Mouse (Mus musculus): Measurements from ENCODE around the gene Pdcd6. TPM values are rescaled to one million over a fixed set of nuclear protein-coding genes. Genes with fewer than 3 reads are reported as not detected.

The Pdcd6 gene
- total and polyA plus RNA-seq, 2 experiments from 2014 or later, result 96.1 to 141 TPM

DNA sequence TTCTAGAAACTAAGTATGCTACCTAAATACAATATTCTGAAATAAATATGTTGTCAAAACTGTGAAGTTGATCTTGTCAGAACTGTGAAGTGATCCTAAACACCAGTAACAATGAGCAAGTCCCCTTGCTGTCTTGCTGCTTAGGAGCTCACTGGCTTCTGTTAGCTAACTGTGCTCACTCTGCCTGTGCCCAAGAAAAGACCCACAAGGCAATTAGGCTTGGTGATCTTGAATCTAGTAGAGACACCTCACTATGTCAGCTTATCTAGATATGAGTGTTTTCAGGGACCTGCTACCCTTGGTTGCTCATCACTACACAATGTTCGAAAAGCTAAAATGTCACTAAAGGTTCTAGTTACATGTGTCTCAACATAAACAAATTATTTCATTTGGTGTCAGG, 11.6 kb downstream of the Pdcd6 start:
- ATAC-seq, result no peak
- Histone ChIP-seq H3K9ac (replicated peaks; ENCODE audit: low read length) (no peak overlapping the region), H3K4me3 (ENCODE audit: low read length) (no peak overlapping the region), H3K27ac (no peak overlapping the region), H3K4me1 (ENCODE audit: insufficient read depth, low read length) (no peaks in the 10 kb centered on the region), H3K4me2 (ENCODE audit: low read depth, low read length) (no peak overlapping the region), H3K36me3 (ENCODE audit: insufficient read depth, low read length) (peaks cover 49% of the 10 kb centered on the region), H3K9me3 (ENCODE audit: low read length) (no peaks in the 10 kb centered on the region), H3K27me3 (ENCODE audit: insufficient read depth, low read length) (no peaks in the 10 kb centered on the region)
- WGBS, result 93% methylated on average over 1 of the region's 1 CpGs
- DNase-seq (ENCODE audit: low spot score), result no peak
- TF ChIP-seq CTCF (IDR thresholded peaks at IDR 0.05; ENCODE audit: low read depth), result no peak

- H3K4me3 ChIP-seq (ENCODE audit: low read length), result no peak overlapping the region
- H3K4me1 ChIP-seq (ENCODE audit: insufficient read depth, low read length), result no peaks in the 10 kb centered on the region
- H3K4me2 ChIP-seq (ENCODE audit: low read depth, low read length), result no peak overlapping the region
- no peak for DNase-seq (ENCODE audit: low spot score)
- H3K27me3 ChIP-seq (ENCODE audit: insufficient read depth, low read length), result no peaks in the 10 kb centered on the region
- no peak for ATAC-seq
- H3K9me3 ChIP-seq (ENCODE audit: low read length), result no peaks in the 10 kb centered on the region
- H3K27ac ChIP-seq, result no peak overlapping the region
- peaks cover 45% of the 10 kb centered on the region for H3K36me3 ChIP-seq (ENCODE audit: insufficient read depth, low read length)
- no peak overlapping the region for H3K9ac ChIP-seq (replicated peaks; ENCODE audit: low read length)
- TF ChIP-seq CTCF (IDR thresholded peaks at IDR 0.05; ENCODE audit: low read depth), result no peak
- 91% methylated on average over 6 of the region's 6 CpGs for WGBS
Measured at GRCm38 (mm10) chr13:74305380-74305779, 12.0 kb downstream of the Pdcd6 start.

GRCm38 (mm10) chr13:74302050-74303037, 15.0 kb downstream of the Pdcd6 start:
- Histone ChIP-seq H3K27ac (no peak overlapping the region), H3K9ac (replicated peaks; ENCODE audit: low read length) (no peak overlapping the region), H3K4me1 (ENCODE audit: insufficient read depth, low read length) (no peaks in the 10 kb centered on the region), H3K27me3 (ENCODE audit: insufficient read depth, low read length) (no peaks in the 10 kb centered on the region), H3K4me2 (ENCODE audit: low read depth, low read length) (no peak overlapping the region), H3K9me3 (ENCODE audit: low read length) (no peaks in the 10 kb centered on the region), H3K4me3 (ENCODE audit: low read length) (no peak overlapping the region), H3K36me3 (ENCODE audit: insufficient read depth, low read length) (peaks cover 22% of the 10 kb centered on the region)
- peak; percentile 58 for TF ChIP-seq CTCF (IDR thresholded peaks at IDR 0.05; ENCODE audit: low read depth)
- WGBS, result 85% methylated on average over 10 of the region's 10 CpGs
- DNase-seq (ENCODE audit: low spot score), result no peak
- no peak for ATAC-seq

GRCm38 (mm10) chr13:74301607-74301984, 15.8 kb downstream of the Pdcd6 start:
- ATAC-seq (0 out of 2 replicates have a peak, but pooled peaks have one; percentile 1), DNase-seq (ENCODE audit: low spot score) (no peak)
- H3K9me3 ChIP-seq (ENCODE audit: low read length), result no peaks in the 10 kb centered on the region
- no peaks in the 10 kb centered on the region for H3K4me1 ChIP-seq (ENCODE audit: insufficient read depth, low read length)
- no peak overlapping the region for H3K4me2 ChIP-seq (ENCODE audit: low read depth, low read length)
- H3K27me3 ChIP-seq (ENCODE audit: insufficient read depth, low read length), result no peaks in the 10 kb centered on the region
- no peak overlapping the region for H3K4me3 ChIP-seq (ENCODE audit: low read length)
- H3K9ac ChIP-seq (replicated peaks; ENCODE audit: low read length), result no peak overlapping the region
- no peak for TF ChIP-seq CTCF (IDR thresholded peaks at IDR 0.05; ENCODE audit: low read depth)
- 80% methylated on average over 6 of the region's 6 CpGs for WGBS
- H3K27ac ChIP-seq, result no peak overlapping the region
- peaks cover 22% of the 10 kb centered on the region for H3K36me3 ChIP-seq (ENCODE audit: insufficient read depth, low read length)

DNA sequence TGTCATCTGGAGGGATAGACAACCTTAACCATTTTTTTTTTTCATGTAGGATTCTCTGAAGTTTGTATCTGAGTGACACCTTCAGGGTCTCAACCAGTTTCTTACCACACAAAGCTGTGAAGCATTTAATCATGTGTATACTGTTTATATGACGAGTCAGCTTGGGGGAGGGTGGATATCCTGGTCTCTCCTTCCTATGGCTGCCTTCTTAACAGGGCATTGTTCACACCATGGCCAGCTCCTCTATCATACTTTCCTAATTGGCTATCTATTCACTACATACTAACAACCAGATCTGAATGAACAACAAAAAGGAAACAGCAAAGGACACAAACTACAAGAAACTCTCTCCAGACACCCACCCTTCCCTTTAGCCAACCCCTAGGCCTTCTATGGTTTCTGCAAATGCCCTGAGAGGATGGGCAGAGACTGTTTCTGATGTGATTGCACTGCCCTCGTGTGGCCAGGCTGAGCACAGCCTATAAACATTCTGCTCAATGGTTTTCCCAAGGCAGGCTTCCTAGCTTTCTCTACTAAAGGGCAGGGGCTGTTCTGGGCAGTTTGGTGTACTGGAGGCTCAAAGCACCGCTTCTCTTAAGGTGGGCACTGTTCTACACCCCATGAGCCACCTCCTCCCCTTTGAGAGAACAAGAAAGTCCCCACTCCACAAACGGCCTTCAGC, 16.3 kb downstream of the Pdcd6 start:
- H3K27me3 ChIP-seq (ENCODE audit: insufficient read depth, low read length), result no peaks in the 10 kb centered on the region
- ATAC-seq (peak; percentile 86), DNase-seq (ENCODE audit: low spot score) (peak; percentile 86)
- peaks cover 22% of the 10 kb centered on the region for H3K36me3 ChIP-seq (ENCODE audit: insufficient read depth, low read length)
- TF ChIP-seq CTCF (IDR thresholded peaks at IDR 0.05; ENCODE audit: low read depth), result peak; percentile 95
- H3K27ac ChIP-seq, result no peak overlapping the region
- H3K4me3 ChIP-seq (ENCODE audit: low read length), result no peak overlapping the region
- H3K9me3 ChIP-seq (ENCODE audit: low read length), result no peaks in the 10 kb centered on the region
- no peak overlapping the region for H3K9ac ChIP-seq (replicated peaks; ENCODE audit: low read length)
- no peak overlapping the region for H3K4me2 ChIP-seq (ENCODE audit: low read depth, low read length)
- 39% methylated on average over 4 of the region's 4 CpGs for WGBS
- no peaks in the 10 kb centered on the region for H3K4me1 ChIP-seq (ENCODE audit: insufficient read depth, low read length)

DNA sequence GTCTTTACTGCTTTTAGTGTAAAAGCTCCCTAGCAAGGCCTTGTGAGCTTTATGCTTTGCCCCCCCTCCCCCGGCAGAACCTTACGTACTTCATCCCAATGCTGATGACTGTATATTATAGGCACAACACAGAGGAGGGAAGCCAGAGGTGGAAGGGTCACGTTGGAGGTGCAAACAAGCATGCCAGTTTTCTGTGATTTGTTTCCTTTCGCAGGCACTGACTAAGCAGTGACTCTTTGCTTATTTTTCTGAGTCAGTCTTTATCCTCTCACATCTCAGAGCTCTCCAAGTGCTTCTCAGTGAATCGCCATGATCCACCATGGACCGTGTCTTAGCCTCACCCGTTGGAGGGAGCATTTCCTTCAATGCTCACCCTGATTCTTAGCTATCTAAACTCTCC, 21.0 kb downstream of the Pdcd6 start:
- H3K36me3 ChIP-seq (ENCODE audit: insufficient read depth, low read length), result no peaks in the 10 kb centered on the region
- ATAC-seq (no peak), DNase-seq (ENCODE audit: low spot score) (no peak)
- no peaks in the 10 kb centered on the region for H3K9me3 ChIP-seq (ENCODE audit: low read length)
- H3K4me3 ChIP-seq (ENCODE audit: low read length), result no peak overlapping the region
- H3K27ac ChIP-seq, result no peak overlapping the region
- H3K27me3 ChIP-seq (ENCODE audit: insufficient read depth, low read length), result no peaks in the 10 kb centered on the region
- no peak overlapping the region for H3K4me2 ChIP-seq (ENCODE audit: low read depth, low read length)
- TF ChIP-seq CTCF (IDR thresholded peaks at IDR 0.05; ENCODE audit: low read depth), result no peak
- WGBS, result 83% methylated on average over 7 of the region's 7 CpGs
- no peak overlapping the region for H3K9ac ChIP-seq (replicated peaks; ENCODE audit: low read length)
- no peaks in the 10 kb centered on the region for H3K4me1 ChIP-seq (ENCODE audit: insufficient read depth, low read length)
